13 mouse cellular contexts compared by ENCODE assay signal in the genomic region with DNA sequence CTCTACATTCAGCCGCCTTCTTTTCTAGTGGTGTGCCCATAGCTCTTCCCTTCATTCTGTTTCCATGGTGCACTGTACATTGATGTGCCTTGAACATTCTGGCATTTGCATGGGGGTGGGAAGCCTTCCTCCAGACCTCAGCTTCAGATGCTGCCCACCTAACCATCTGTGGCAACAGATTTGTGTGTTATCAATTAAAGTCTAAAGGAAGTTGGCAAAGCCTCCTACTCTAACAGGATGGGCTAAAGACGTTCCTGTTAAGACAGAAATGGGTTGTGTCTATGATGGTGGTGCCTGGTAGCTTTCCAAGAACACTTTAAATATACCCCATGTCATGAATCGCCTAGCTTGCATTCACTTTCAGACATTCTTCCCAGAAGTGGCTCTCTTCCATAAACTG.
A peak's percentile ranks its signal among the peaks of the same experiment; 100 is the strongest.
DNase-seq lines count a peak whose midpoint lies in the region.
"Had no signal": no experiment of that assay in that cellular context is flagged by ENCODE, and none has a peak within 500 bp of the region (broad histone marks: within the 10 kb centered on the region; RNA-seq: fewer than 3 reads in every experiment).

No protein-coding gene starts in this region.

- intact Hi-C loops in left cerebral cortex, postnatal 36 days (cut with DNase I): loop anchor here (10.0 kb wide), 1 partner anchor 130 kb away; the partner anchor contains the start of gene Fam19a1

- peak; percentile 9 for DNase-seq in NIH3T3 (ENCODE audit: low read depth)
- peak; percentile 35 to 58 for DNase-seq in frontal cortex, postnatal 10 days (ENCODE audit: low spot score in 2 of 2)
- DNase-seq in layer of hippocampus, postnatal 14 days (ENCODE audit: low spot score in 2 of 2): peak; percentile 40 to 74
- DNase-seq in left cerebral cortex, postnatal 36 days (ENCODE audit: low spot score in 2 of 2): peak; percentile 62 to 69
- DNase-seq in kidney, adult 18-20 months: no peak
- no peak for DNase-seq in lung, postnatal 25 days (ENCODE audit: low spot score)
- DNase-seq in testis, postnatal 14 days (ENCODE audit: low spot score): no peak
- DNase-seq in spleen, postnatal 14 days (ENCODE audit: low spot score in 2 of 2): no peak
- DNase-seq: adrenal gland, adult 8-10 months; B cell, adult 2 months; cerebellum, adult 11 months; heart, adult 18-20 months; kidney, adult 9 months had no signal

Comparison
In these comparisons a context has a peak if more than half of its experiments do, and no peak if none do; other contexts are left out.
1. DNase-seq: peak in NIH3T3 (single experiment), frontal cortex, postnatal 10 days (2 of 2), layer of hippocampus, postnatal 14 days (2 of 2) and left cerebral cortex, postnatal 36 days (2 of 2); none in kidney, adult 18-20 months (single experiment), lung, postnatal 25 days (single experiment), testis, postnatal 14 days (single experiment) and spleen, postnatal 14 days (0 of 2).